ENCODE assay signal across 10 mouse cellular contexts in the genomic region with DNA sequence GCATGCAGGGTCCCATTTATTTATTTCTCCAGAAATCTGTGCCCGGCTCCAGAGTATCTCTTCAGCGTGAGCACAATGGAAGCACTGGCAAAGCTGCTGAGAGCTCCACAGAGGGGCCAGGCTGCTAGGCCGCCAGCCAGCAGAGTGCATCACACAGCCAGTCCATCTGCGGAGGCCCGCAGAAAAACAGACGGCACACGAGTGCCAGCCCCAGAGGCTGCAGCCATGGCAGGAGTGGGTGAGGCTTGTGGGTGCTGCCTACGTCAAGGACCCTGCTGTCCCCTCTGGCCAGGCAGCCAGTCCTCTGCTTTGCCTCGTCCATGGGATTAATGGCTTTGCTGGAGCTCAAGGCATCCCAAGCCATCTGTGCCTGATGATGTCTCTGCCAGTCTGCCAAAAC. TPM values are rescaled to one million over a fixed set of nuclear protein-coding genes. Genes with fewer than 3 reads are reported as not detected.
DNase-seq lines count a peak whose midpoint lies in the region; ATAC-seq lines count a peak whose summit lies in the region.
"Had no signal": no experiment of that assay in that cellular context is flagged by ENCODE, and none has a peak within 500 bp of the region (broad histone marks: within the 10 kb centered on the region; RNA-seq: fewer than 3 reads in every experiment).

No protein-coding gene starts in this region.

- intact Hi-C loops in heart, postnatal 10 days (cut with DNase I), result no loop called here

- peak overlapping the region; percentile 5 to 92; a peak in 2 of 4 replicates for H3K27ac ChIP-seq in heart, embryonic 14.5 days (replicated peaks in 1 of 2; ENCODE audit: control insufficient read depth in 1 of 2, insufficient read depth in 1 of 2, low read depth in 2 of 2, low read length in 2 of 2)
- 0 out of 2 replicates have a peak overlapping the region, but pooled peaks have one; percentile 91 for H3K27ac ChIP-seq in liver, embryonic 15.5 days (replicated peaks)

- H3K9ac ChIP-seq in heart, embryonic 14.5 days (ENCODE audit: low read length), result peak overlapping the region; percentile 11; the same call in 1 of the 2 replicates
- H3K9ac ChIP-seq in liver, embryonic 15.5 days, result no peak overlapping the region

- 46% methylated on average over 9 of the region's 9 CpGs for WGBS in heart, embryonic 14.5 days
- 73% methylated on average over 9 of the region's 9 CpGs for WGBS in liver, embryonic 15.5 days (ENCODE audit: insufficient replicate concordance)

- no peaks in the 10 kb centered on the region for H3K27me3 ChIP-seq in heart, embryonic 14.5 days (ENCODE audit: control insufficient read depth, insufficient read depth, low read length)
- H3K27me3 ChIP-seq in liver, embryonic 15.5 days, result no peaks in the 10 kb centered on the region
- H3K27me3 ChIP-seq: CH12.LX had no signal

- DNase-seq in heart, postnatal 10 days, result no peak
- peak; percentile 75 for DNase-seq in Muller cell, postnatal 12 days (ENCODE audit: inconsistent ontology term)
- peak; percentile 82 to 88 for DNase-seq in cerebellum, postnatal 10 days
- no peak for DNase-seq in adrenal gland, adult 18-20 months (ENCODE audit: low spot score in 2 of 2)
- DNase-seq in adrenal gland, postnatal 36 days, result no peak
- DNase-seq in c-Kit-positive CD71-positive TER-119-positive erythroid progenitor cells, embryonic 14.5 days (ENCODE audit: low spot score), result no peak
- DNase-seq: right cerebral cortex, postnatal 4 days had no signal

- H3K4me3 ChIP-seq in heart, embryonic 14.5 days (ENCODE audit: control insufficient read depth in 1 of 2, insufficient read depth in 1 of 2, low read depth in 1 of 2, low read length in 2 of 2), result no peak overlapping the region
- no peak overlapping the region for H3K4me3 ChIP-seq in liver, embryonic 15.5 days (replicated peaks)

- no peak for ATAC-seq in heart, embryonic 14.5 days (ENCODE audit: insufficient number of reproducible peaks, insufficient read depth, low FRiP score, low read depth)
- no peak for ATAC-seq in liver, embryonic 15.5 days (ENCODE audit: insufficient read depth)

- H3K4me1 ChIP-seq in heart, embryonic 14.5 days (ENCODE audit: control insufficient read depth in 2 of 2, insufficient read depth in 2 of 2, low read length in 2 of 2), result peaks cover 74 to 98% of the 10 kb centered on the region in 2 experiments
- peaks cover 97% of the 10 kb centered on the region for H3K4me1 ChIP-seq in liver, embryonic 15.5 days (replicated peaks)

- H3K4me2 ChIP-seq in heart, embryonic 14.5 days (ENCODE audit: low read length), result no peak overlapping the region
- no peak overlapping the region for H3K4me2 ChIP-seq in liver, embryonic 15.5 days

- no peaks in the 10 kb centered on the region for H3K9me3 ChIP-seq in heart, embryonic 14.5 days (ENCODE audit: control insufficient read depth, low read length)
- H3K9me3 ChIP-seq in liver, embryonic 15.5 days (replicated peaks), result no peaks in the 10 kb centered on the region

- H3K36me3 ChIP-seq in heart, embryonic 14.5 days (ENCODE audit: control insufficient read depth, insufficient read depth, low read length), result peaks cover 3% of the 10 kb centered on the region; the same call in 1 of the 2 replicates
- no peaks in the 10 kb centered on the region for H3K36me3 ChIP-seq in liver, embryonic 15.5 days (replicated peaks)

RNA-seq across cellular contexts. Expression of a gene that starts 19.8 kb away (rescaled TPM):
- 27.7 and 31.3 TPM in 2 replicates for polyA plus RNA-seq in heart, embryonic 14.5 days (2014; fragmentation: Nextera tagmentation; extraction: Ambion mirVana)
- 10 to 100 TPM; 70.9 to 72.0 TPM for total RNA-seq in heart, postnatal 10 days (2021)
- 4.3 and 4.9 TPM in 2 replicates for polyA plus RNA-seq in liver, embryonic 15.5 days (2015; fragmentation: Nextera tagmentation; extraction: Ambion mirVana)
- 100 to 1,000 TPM in 1 of 2 experiments, 10 to 100 TPM in 1; 89.1 to 116 TPM for total RNA-seq in adrenal gland, adult 18-20 months (2021)
- total RNA-seq in adrenal gland, postnatal 36 days (2021), result 100 to 1,000 TPM in 1 of 2 experiments, 10 to 100 TPM in 1; 98.2 to 143 TPM

Comparison
In these comparisons a context has a peak if more than half of its experiments do, and no peak if none do; other contexts are left out.
1. DNase-seq: peak in Muller cell, postnatal 12 days (single experiment) and cerebellum, postnatal 10 days (2 of 2); none in heart, postnatal 10 days (0 of 2), adrenal gland, adult 18-20 months (0 of 2), adrenal gland, postnatal 36 days (0 of 2) and c-Kit-positive CD71-positive TER-119-positive erythroid progenitor cells, embryonic 14.5 days (single experiment).